Mouse (Mus musculus): ENCODE measurements around the gene Gngt2. TPM values are rescaled to one million over a fixed set of nuclear protein-coding genes. Genes with fewer than 3 reads are reported as not detected.

The Gngt2 gene
- polyA plus RNA-seq (2012; rRNA removed) = 11.5 and 13.2 TPM in 2 replicates

- no peak for DNase-seq (ENCODE audit: low read depth, low spot score)
- 14% methylated on average over 10 of the region's 10 CpGs for WGBS
Observed at GRCm38 (mm10) chr11:95837059-95837458, at the start of gene Gngt2. Gene Gngt2 (plus strand): TSS chr11:95837216.

GRCm38 (mm10) chr11:95789451-95789891 lies 47.5 kb upstream of the Gngt2 start:
- peak; percentile 74 for DNase-seq (ENCODE audit: low read depth, low spot score)
- WGBS = 20% methylated on average over 8 of the region's 8 CpGs

GRCm38 (mm10) chr11:95791787-95792186 lies 45.2 kb upstream of the Gngt2 start:
- WGBS = 82% methylated on average over 13 of the region's 13 CpGs

GRCm38 (mm10) chr11:95792950-95793509 lies 44.0 kb upstream of the Gngt2 start:
- no peak for DNase-seq (ENCODE audit: low read depth, low spot score)
- WGBS = 95% methylated on average over 8 of the region's 8 CpGs

More at GRCm38 (mm10) chr11:95791787-95792186, 45.2 kb upstream of the Gngt2 start:
- DNase-seq (ENCODE audit: low read depth, low spot score) = no peak

- 46% methylated on average over 5 of the region's 5 CpGs for WGBS
Observed at GRCm38 (mm10) chr11:95794201-95794600, 42.8 kb upstream of the Gngt2 start.

GRCm38 (mm10) chr11:95795582-95795981 lies 41.4 kb upstream of the Gngt2 start:
- WGBS = 67% methylated on average over 5 of the region's 5 CpGs
- no peak for DNase-seq (ENCODE audit: low read depth, low spot score)

More at GRCm38 (mm10) chr11:95794201-95794600, 42.8 kb upstream of the Gngt2 start:
- DNase-seq (ENCODE audit: low read depth, low spot score) = no peak

GRCm38 (mm10) chr11:95805010-95805409 lies 32.0 kb upstream of the Gngt2 start:
- WGBS = 48% methylated on average over 5 of the region's 5 CpGs
- no peak for DNase-seq (ENCODE audit: low read depth, low spot score)

- DNase-seq (ENCODE audit: low read depth, low spot score) = no peak
- WGBS = 19% methylated on average over 3 of the region's 3 CpGs
Observed at GRCm38 (mm10) chr11:95805527-95805926, 31.5 kb upstream of the Gngt2 start.

GRCm38 (mm10) chr11:95807884-95808283 lies 29.1 kb upstream of the Gngt2 start:
- WGBS = 97% methylated on average over 5 of the region's 5 CpGs

GRCm38 (mm10) chr11:95808448-95809011 lies 28.5 kb upstream of the Gngt2 start:
- WGBS = 30% methylated on average over 5 of the region's 5 CpGs
- DNase-seq (ENCODE audit: low read depth, low spot score) = no peak

More at GRCm38 (mm10) chr11:95807884-95808283, 29.1 kb upstream of the Gngt2 start:
- DNase-seq (ENCODE audit: low read depth, low spot score) = no peak

- DNase-seq (ENCODE audit: low read depth, low spot score) = no peak
- 71% methylated on average over 5 of the region's 5 CpGs for WGBS
Observed at GRCm38 (mm10) chr11:95809603-95810002, 27.4 kb upstream of the Gngt2 start.

GRCm38 (mm10) chr11:95810828-95811227 lies 26.2 kb upstream of the Gngt2 start:
- DNase-seq (ENCODE audit: low read depth, low spot score) = no peak
- 79% methylated on average over 7 of the region's 7 CpGs for WGBS

- 88% methylated on average over 6 of the region's 6 CpGs for WGBS
- no peak for DNase-seq (ENCODE audit: low read depth, low spot score)
Observed at GRCm38 (mm10) chr11:95811741-95812140, 25.3 kb upstream of the Gngt2 start.

- 79% methylated on average over 4 of the region's 4 CpGs for WGBS
- no peak for DNase-seq (ENCODE audit: low read depth, low spot score)
Observed at GRCm38 (mm10) chr11:95812224-95812623, 24.8 kb upstream of the Gngt2 start.

GRCm38 (mm10) chr11:95814101-95814500 lies 22.9 kb upstream of the Gngt2 start:
- 98% methylated on average over 2 of the region's 2 CpGs for WGBS
- DNase-seq (ENCODE audit: low read depth, low spot score) = no peak

GRCm38 (mm10) chr11:95814857-95815256 lies 22.2 kb upstream of the Gngt2 start:
- WGBS = 78% methylated on average over 5 of the region's 5 CpGs
- no peak for DNase-seq (ENCODE audit: low read depth, low spot score)

GRCm38 (mm10) chr11:95815412-95815811 lies 21.6 kb upstream of the Gngt2 start:
- WGBS = 51% methylated on average over 9 of the region's 9 CpGs
- no peak for DNase-seq (ENCODE audit: low read depth, low spot score)

- 76% methylated on average over 8 of the region's 8 CpGs for WGBS
- DNase-seq (ENCODE audit: low read depth, low spot score) = no peak
Observed at GRCm38 (mm10) chr11:95819138-95819537, 17.9 kb upstream of the Gngt2 start.

GRCm38 (mm10) chr11:95821511-95821910 lies 15.5 kb upstream of the Gngt2 start:
- 87% methylated on average over 3 of the region's 3 CpGs for WGBS
- DNase-seq (ENCODE audit: low read depth, low spot score) = no peak

GRCm38 (mm10) chr11:95822437-95822836 lies 14.6 kb upstream of the Gngt2 start:
- DNase-seq (ENCODE audit: low read depth, low spot score) = no peak
- WGBS = 97% methylated on average over 4 of the region's 4 CpGs

GRCm38 (mm10) chr11:95824071-95824876 lies 12.7 kb upstream of the Gngt2 start, which contains the start of gene Phospho1:
Gene Phospho1 (plus strand): TSS chr11:95824499.
- peak; percentile 67 for DNase-seq (ENCODE audit: low read depth, low spot score)
- WGBS = under 1% methylated on average over 77 of the region's 78 CpGs
